Mouse (Mus musculus): ENCODE measurements around the gene Htatip2.

- no peak for TF ChIP-seq GATA1 (IDR thresholded peaks at IDR 0.05; ENCODE audit: borderline replicate concordance, low read length)
- TF ChIP-seq FLI1 (IDR thresholded peaks at IDR 0.05; ENCODE audit: low read length): no peak
Measured at GRCm38 (mm10) chr7:49741474-49741873, 17.4 kb upstream of the Htatip2 start.

Measured in megakaryocyte, embryonic 14.5 days (primary cell).